Mouse (Mus musculus) hindbrain, embryonic 14.5 days (tissue): ENCODE results near the gene Mrpl51. TPM values are rescaled to one million over a fixed set of nuclear protein-coding genes. Genes with fewer than 3 reads are reported as not detected.

Experiments used
- microRNA-seq: library from miRNA; unstranded; fragments of <30 nt; microRNA quantifications from one replicate; pipeline ENCODE4, GENCODE M21; 2016
- polyA plus RNA-seq: library from polyadenylated mRNA; unstranded; fragments of >200 nt; fragmentation: Nextera tagmentation; extraction: Ambion mirVana; gene quantifications from 2 replicates; pipeline ENCODE4 v1.2.1, GENCODE M21; 2014

The Mrpl51 gene
- polyA plus RNA-seq, 1 experiment from 2014 or later: 142 TPM

Small RNA genes lying within 50 kb of the gene (microRNA-seq; reads per million reads assigned to microRNA genes)
- gene Mir3098 (not detected), gene Mir8113 (not detected)

Other genes starting within 250 kb of the Mrpl51 start
- 92.4 and 93.1 TPM in 2 replicates for gene Cops7a, start 226.3 kb upstream of the Mrpl51 start, polyA plus RNA-seq
- 47.8 and 53.8 TPM in 2 replicates for gene Pianp, start 195.1 kb upstream of the Mrpl51 start, polyA plus RNA-seq
- gene Zfp384, start 182.7 kb upstream of the Mrpl51 start, polyA plus RNA-seq: 12.0 and 14.6 TPM in 2 replicates
- gene Ing4, start 152.0 kb upstream of the Mrpl51 start, polyA plus RNA-seq: 112 and 113 TPM in 2 replicates
- 17.1 and 18.7 TPM in 2 replicates for gene Acrbp, start 142.1 kb upstream of the Mrpl51 start, polyA plus RNA-seq
- gene Lpar5, start 123.9 kb upstream of the Mrpl51 start, polyA plus RNA-seq: 0.50 and 0.51 TPM in 2 replicates
- 68.5 and 78.0 TPM in 2 replicates for gene Chd4, start 95.8 kb upstream of the Mrpl51 start, polyA plus RNA-seq
- 40.3 and 48.4 TPM in 2 replicates for gene Nop2, start 59.9 kb upstream of the Mrpl51 start, polyA plus RNA-seq
- gene Iffo1, start 46.6 kb upstream of the Mrpl51 start, polyA plus RNA-seq: 18.2 and 19.0 TPM in 2 replicates
- 1,428 and 1,660 TPM in 2 replicates for gene Gapdh, start 25.3 kb upstream of the Mrpl51 start, polyA plus RNA-seq
- gene Ncapd2, start 100 bp upstream of the Mrpl51 start, polyA plus RNA-seq: 40.1 and 40.7 TPM in 2 replicates
- gene Vamp1, start 23.8 kb downstream of the Mrpl51 start, polyA plus RNA-seq: 12.6 and 15.8 TPM in 2 replicates
- gene Tapbpl, start 40.1 kb downstream of the Mrpl51 start, polyA plus RNA-seq: 4.7 and 5.3 TPM in 2 replicates
- 0.86 and 1.2 TPM in 2 replicates for gene Cd27, start 45.2 kb downstream of the Mrpl51 start, polyA plus RNA-seq
- gene Tuba3a, start 94.2 kb downstream of the Mrpl51 start, polyA plus RNA-seq: not detected in 2 replicates
- gene Ltbr, start 122.1 kb downstream of the Mrpl51 start, polyA plus RNA-seq: 14.8 and 14.9 TPM in 2 replicates
- gene Scnn1a, start 128.9 kb downstream of the Mrpl51 start, polyA plus RNA-seq: 0.50 and 0.53 TPM in 2 replicates
- gene Tnfrsf1a, start 157.6 kb downstream of the Mrpl51 start, polyA plus RNA-seq: 15.4 and 16.6 TPM in 2 replicates
- gene Plekhg6, start 189.0 kb downstream of the Mrpl51 start, polyA plus RNA-seq: 0.10 and 0.23 TPM in 2 replicates